Mouse (Mus musculus) bone marrow macrophage, adult 2 months (primary cell): ENCODE results near the gene Lsamp.

ENCODE experiments used
- CTCF ChIP-seq: IDR thresholded peaks from 2 replicates; pipeline ENCODE4 v1.5.1; 2012; ENCODE audit warnings: low read depth, mild to moderate bottlenecking, low read length, moderate library complexity
- POLR2A ChIP-seq: IDR thresholded peaks from 2 replicates; pipeline ENCODE4 v1.6.1; 2012; ENCODE audit warnings: mild to moderate bottlenecking, low read depth, low read length, borderline replicate concordance

- no peak for TF ChIP-seq POLR2A
- no peak for TF ChIP-seq CTCF
These were observed 1981.5 kb downstream of the Lsamp start for GRCm38 (mm10) chr16:41965636-41966035.
